Mouse (Mus musculus) embryo, embryonic 11.5 days (tissue): Measurements from ENCODE around the gene Dhfr.
A peak's percentile ranks its signal among the peaks of the same experiment; 100 is the strongest.
"Not testable (repeated sequence)": the region's sequence is repeated elsewhere in the genome, so short reads cannot be mapped to it uniquely, and the experiment has no call there.

Experiments used
- DNase-seq: peaks from one replicate; pipeline ENCODE4 v3.0.0-alpha.2; 2012; ENCODE audit warnings: low read depth, low spot score

Gene Dhfr

GRCm38 (mm10) chr13:92354456-92355271 lies at the start of gene Dhfr, which contains the start of gene Msh3:
Gene Dhfr (plus strand): TSS chr13:92354726.
Gene Msh3 (minus strand): TSS chr13:92355003.
- peak; percentile 99 for DNase-seq

GRCm38 (mm10) chr13:92305680-92306079 lies 48.8 kb upstream of the Dhfr start, which contains the start of gene Gm20379:
Gene Gm20379 (plus strand): TSS chr13:92305980.
- no peak for DNase-seq

GRCm38 (mm10) chr13:92314613-92315012 lies 39.9 kb upstream of the Dhfr start:
- no peak for DNase-seq

GRCm38 (mm10) chr13:92320770-92321169 lies 33.8 kb upstream of the Dhfr start:
- no peak for DNase-seq

GRCm38 (mm10) chr13:92326030-92326429 lies 28.5 kb upstream of the Dhfr start:
- DNase-seq = no peak

GRCm38 (mm10) chr13:92328000-92328399 lies 26.5 kb upstream of the Dhfr start:
- DNase-seq = no peak

- DNase-seq = no peak
Measured at GRCm38 (mm10) chr13:92330621-92331020, 23.9 kb upstream of the Dhfr start.

GRCm38 (mm10) chr13:92332103-92332879 lies 22.2 kb upstream of the Dhfr start:
- DNase-seq = no peak

- no peak for DNase-seq
Measured at GRCm38 (mm10) chr13:92336857-92337256, 17.7 kb upstream of the Dhfr start.

- DNase-seq = no peak
Measured at GRCm38 (mm10) chr13:92337773-92338462, 16.6 kb upstream of the Dhfr start.

GRCm38 (mm10) chr13:92339787-92340186 lies 14.7 kb upstream of the Dhfr start:
- DNase-seq = no peak

GRCm38 (mm10) chr13:92344033-92344432 lies 10.5 kb upstream of the Dhfr start:
- no peak for DNase-seq

GRCm38 (mm10) chr13:92346338-92346737 lies 8.2 kb upstream of the Dhfr start:
- no peak for DNase-seq

GRCm38 (mm10) chr13:92351100-92351499 lies 3.4 kb upstream of the Dhfr start:
- DNase-seq = no peak

GRCm38 (mm10) chr13:92353956-92354355 lies 570 bp upstream of the Dhfr start:
- DNase-seq = no peak

- no peak for DNase-seq
Measured at GRCm38 (mm10) chr13:92355272-92355643, 732 bp downstream of the Dhfr start.

GRCm38 (mm10) chr13:92356376-92356775 lies 1.9 kb downstream of the Dhfr start:
- DNase-seq = no peak

- DNase-seq = no peak
Measured at GRCm38 (mm10) chr13:92357644-92358043, 3.1 kb downstream of the Dhfr start.

- no peak for DNase-seq
Measured at GRCm38 (mm10) chr13:92361609-92362008, 7.1 kb downstream of the Dhfr start.

GRCm38 (mm10) chr13:92365312-92365711 lies 10.8 kb downstream of the Dhfr start:
- DNase-seq = no peak

- DNase-seq = no peak
Measured at GRCm38 (mm10) chr13:92370811-92371210, 16.3 kb downstream of the Dhfr start.

- not testable (repeated sequence) for DNase-seq
Measured at GRCm38 (mm10) chr13:92371466-92371865, 16.9 kb downstream of the Dhfr start.
